Mouse (Mus musculus) C2C12 (cell line): ENCODE data around the gene Clcn3.
A peak's percentile ranks its signal among the peaks of the same experiment; 100 is the strongest.

Source experiments
- CTCF ChIP-seq: IDR thresholded peaks from one replicate; pipeline ENCODE4 v1.5.1; 2011; ENCODE audit not compliant: control insufficient read depth, insufficient read depth, insufficient read length
- MAX ChIP-seq: IDR thresholded peaks from one replicate; pipeline ENCODE4 v1.6.1; 2011; ENCODE audit warnings: mild to moderate bottlenecking, control low read depth
- MYOD1 ChIP-seq: IDR thresholded peaks from one replicate; pipeline ENCODE4 v1.6.1; 2011; ENCODE audit warnings: low read depth; ENCODE audit not compliant: control insufficient read depth, insufficient read length
- MYOG ChIP-seq: IDR thresholded peaks from one replicate; pipeline ENCODE4 v1.6.1; 2011; ENCODE audit not compliant: control insufficient read depth, insufficient read length; ENCODE audit errors: extremely low read depth
- USF1 ChIP-seq: IDR thresholded peaks from one replicate; pipeline ENCODE4 v1.6.1; 2011; ENCODE audit warnings: low read depth, mild to moderate bottlenecking, control low read depth, moderate library complexity

DNA sequence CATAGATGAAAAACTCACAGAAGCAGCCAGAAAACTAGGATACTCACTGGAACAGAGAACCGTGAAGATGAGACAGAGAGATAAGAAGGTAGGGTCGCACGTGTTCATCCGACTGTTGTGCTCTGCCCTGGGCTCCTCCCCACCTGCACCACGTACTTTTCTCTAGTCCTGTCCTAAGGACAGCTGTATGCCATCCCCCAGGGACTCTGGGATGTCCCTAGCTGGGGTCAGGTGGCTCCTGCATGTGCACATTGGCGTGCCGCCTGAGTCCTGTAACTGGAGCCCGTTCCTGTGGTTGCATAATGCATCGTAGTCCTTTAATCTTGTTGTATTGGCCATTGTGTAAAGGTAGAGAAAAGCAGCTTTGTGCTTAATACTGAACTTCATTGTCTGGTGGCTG is 83.0 kb downstream of the Clcn3 start:
- TF ChIP-seq CTCF (no peak), MYOG (no peak), MYOD1 (peak; percentile 33), MAX (no peak), USF1 (no peak)
